Mouse (Mus musculus): ENCODE measurements at regions not wholly inside any gene's neighbourhood (a gene's known extent, or its start where the extent isn't known, plus 50 kb on each side); places are given as distances from the start of the nearest gene placed in this dataset.

- no peak for DNase-seq (ENCODE audit: low read depth, low spot score)
These were observed 124.9 kb upstream of the Nmur2 start for GRCm38 (mm10) chr11:56165759-56166158.

GRCm38 (mm10) chr11:56160286-56160685, 119.5 kb upstream of the Nmur2 start:
- DNase-seq (ENCODE audit: low read depth, low spot score), result no peak

GRCm38 (mm10) chr11:56159412-56160074, 118.7 kb upstream of the Nmur2 start:
- no peak for DNase-seq (ENCODE audit: low read depth, low spot score)

GRCm38 (mm10) chr11:56150825-56151342, 110.1 kb upstream of the Nmur2 start:
- no peak for DNase-seq (ENCODE audit: low read depth, low spot score)

- no peak for DNase-seq (ENCODE audit: low read depth, low spot score)
These were observed 108.9 kb upstream of the Nmur2 start for GRCm38 (mm10) chr11:56149752-56150151.

GRCm38 (mm10) chr11:56148956-56149355, 108.1 kb upstream of the Nmur2 start:
- no peak for DNase-seq (ENCODE audit: low read depth, low spot score)

- DNase-seq (ENCODE audit: low read depth, low spot score), result no peak
These were observed 105.9 kb upstream of the Nmur2 start for GRCm38 (mm10) chr11:56146708-56147107.

GRCm38 (mm10) chr11:56131339-56131823, 90.6 kb upstream of the Nmur2 start:
- peak; percentile 5 for DNase-seq (ENCODE audit: low read depth, low spot score)

GRCm38 (mm10) chr11:56116553-56117232, 75.9 kb upstream of the Nmur2 start:
- no peak for DNase-seq (ENCODE audit: low read depth, low spot score)

GRCm38 (mm10) chr11:56107929-56108328, 67.1 kb upstream of the Nmur2 start:
- DNase-seq (ENCODE audit: low read depth, low spot score), result no peak

- DNase-seq (ENCODE audit: low read depth, low spot score), result peak; percentile 10
These were observed 64.8 kb upstream of the Nmur2 start for GRCm38 (mm10) chr11:56105632-56106031.

- DNase-seq (ENCODE audit: low read depth, low spot score), result no peak
These were observed 52.1 kb upstream of the Nmur2 start for GRCm38 (mm10) chr11:56092891-56093290.
